Mouse (Mus musculus) kidney, adult 8-10 months (tissue): ENCODE measurements around the gene Setd5.

Source experiments
- DNase-seq, 2 experiments: peaks; one replicate each; pipeline ENCODE4 v3.0.0; 2022

Gene Setd5

GRCm38 (mm10) chr6:113194841-113195595, 117.9 kb downstream of the Setd5 start, which contains the start of gene Lhfpl4:
TSS of gene Lhfpl4 (minus strand) at chr6:113195384.
- no peak for DNase-seq

- no peak for DNase-seq
Observed at GRCm38 (mm10) chr6:113195596-113195992, 118.4 kb downstream of the Setd5 start.
